Mouse (Mus musculus) heart, adult 2 months (tissue): ENCODE measurements at regions not wholly inside any gene's neighbourhood (a gene's known extent, or its start where the extent isn't known, plus 50 kb on each side); places are given as distances from the start of the nearest gene placed in this dataset.
"Not testable (repeated sequence)": the region's sequence is repeated elsewhere in the genome, so short reads cannot be mapped to it uniquely, and the experiment has no call there.

Experiments used
- CTCF ChIP-seq: fragments of 200-600 bp; IDR thresholded peaks from 2 replicates; pipeline ENCODE4 v1.8.1; 2022; ENCODE audit warnings: antibody characterized with exemption, mild to moderate bottlenecking, moderate library complexity
- EP300 ChIP-seq: fragments of 200-500 bp; IDR thresholded peaks from 2 replicates; pipeline ENCODE4 v1.6.1; 2011; ENCODE audit warnings: low read depth, low read length, control low read depth; ENCODE audit not compliant: insufficient read depth
- POLR2A ChIP-seq: fragments of 200-500 bp; IDR thresholded peaks from 2 replicates; pipeline ENCODE4 v1.6.1; 2011; ENCODE audit warnings: mild to moderate bottlenecking, low read depth, low read length, control low read depth; ENCODE audit not compliant: insufficient read depth

- TF ChIP-seq EP300, POLR2A: not testable (repeated sequence)
- 0 out of 2 replicates have a peak, but pooled peaks have one; percentile 5 for TF ChIP-seq CTCF
These were observed 97.4 kb upstream of the Pwp1 start for GRCm38 (mm10) chr10:85731796-85732388.
